8 mouse cellular contexts compared by ENCODE assay signal in genomic region chr19:47438445-47438844, GRCm38 (mm10). TPM values are rescaled to one million over a fixed set of nuclear protein-coding genes. Genes with fewer than 3 reads are reported as not detected.
A peak's percentile ranks its signal among the peaks of the same experiment; 100 is the strongest.
DNase-seq lines count a peak whose midpoint lies in the region; ATAC-seq and TF ChIP-seq lines count a peak whose summit lies in the region.

No protein-coding gene starts in this region.

- no peak for TF ChIP-seq CTCF in midbrain, postnatal 0 days (IDR thresholded peaks at IDR 0.05)

- DNase-seq in midbrain, postnatal 0 days (ENCODE audit: low spot score) = peak; percentile 73
- peak; percentile 81 to 86 for DNase-seq in gastrocnemius, adult 8-10 months (ENCODE audit: low spot score in 2 of 2)
- peak; percentile 89 to 93 for DNase-seq in heart, postnatal 14 days
- DNase-seq in spleen, postnatal 4 days (ENCODE audit: low spot score in 2 of 2) = no peak
- DNase-seq in natural killer cell, adult 2 months (ENCODE audit: low spot score in 2 of 2) = no peak

- no peak overlapping the region for H3K9ac ChIP-seq in midbrain, postnatal 0 days (replicated peaks; ENCODE audit: low read length, poor library complexity, severe bottlenecking)
- no peak overlapping the region for H3K9ac ChIP-seq in midbrain, embryonic 16.5 days (ENCODE audit: low read depth, low read length)

- 53% methylated on average over 5 of the region's 5 CpGs for WGBS in midbrain, postnatal 0 days
- 46% methylated on average over 5 of the region's 5 CpGs for WGBS in midbrain, embryonic 16.5 days

- intact Hi-C loops in heart, postnatal 14 days (cut with DNase I) = no loop called here

- ATAC-seq in midbrain, postnatal 0 days (ENCODE audit: low FRiP score) = no peak
- ATAC-seq in midbrain, embryonic 16.5 days = no peak
- peak; percentile 67 for ATAC-seq in megakaryocyte-erythroid progenitor cell, adult 5-6 weeks (replicated peaks; ENCODE audit: low FRiP score, low TSS enrichment, poor library complexity, severe bottlenecking)
- ATAC-seq in frontal cortex, adult (ENCODE audit: low TSS enrichment) = no peak

- no peaks in the 10 kb centered on the region for H3K27me3 ChIP-seq in midbrain, postnatal 0 days (ENCODE audit: insufficient read depth, low read length)
- no peaks in the 10 kb centered on the region for H3K27me3 ChIP-seq in midbrain, embryonic 16.5 days (ENCODE audit: control insufficient read depth, insufficient read depth, low read depth, low read length)

- no peak overlapping the region for H3K4me3 ChIP-seq in midbrain, postnatal 0 days (ENCODE audit: low read depth, low read length)
- H3K4me3 ChIP-seq in midbrain, embryonic 16.5 days (ENCODE audit: low read depth, low read length) = no peak overlapping the region

- H3K4me2 ChIP-seq in midbrain, postnatal 0 days (ENCODE audit: low read depth, low read length, poor library complexity, severe bottlenecking) = no peak overlapping the region
- no peak overlapping the region for H3K4me2 ChIP-seq in midbrain, embryonic 16.5 days (ENCODE audit: low read length)

- H3K36me3 ChIP-seq in midbrain, postnatal 0 days (ENCODE audit: insufficient read depth, low read length) = no peaks in the 10 kb centered on the region
- H3K36me3 ChIP-seq in midbrain, embryonic 16.5 days (ENCODE audit: control insufficient read depth, insufficient read depth, low read length) = no peaks in the 10 kb centered on the region

- no peaks in the 10 kb centered on the region for H3K9me3 ChIP-seq in midbrain, postnatal 0 days (ENCODE audit: low read length)
- no peaks in the 10 kb centered on the region for H3K9me3 ChIP-seq in midbrain, embryonic 16.5 days (replicated peaks; ENCODE audit: control insufficient read depth, low read length, poor library complexity, severe bottlenecking)

- no peaks in the 10 kb centered on the region for H3K4me1 ChIP-seq in midbrain, postnatal 0 days (ENCODE audit: insufficient read depth, low read length)
- H3K4me1 ChIP-seq in midbrain, embryonic 16.5 days (ENCODE audit: control insufficient read depth, insufficient read depth, low read length) = no peaks in the 10 kb centered on the region

- no peak overlapping the region for H3K27ac ChIP-seq in midbrain, postnatal 0 days (ENCODE audit: low read depth, low read length)
- no peak overlapping the region for H3K27ac ChIP-seq in midbrain, embryonic 16.5 days (ENCODE audit: low read length)

RNA-seq across cellular contexts. Expression of gene Sh3pxd2a, which starts 25.8 kb away (rescaled TPM):
- 21.0 and 27.4 TPM in 2 replicates for total RNA-seq in midbrain, postnatal 0 days (2014; rRNA removed)
- 1.2 and 1.5 TPM in 2 replicates for polyA plus RNA-seq in midbrain, postnatal 0 days (2015; fragmentation: Nextera tagmentation; extraction: Ambion mirVana)
- 1.5 and 1.8 TPM in 2 replicates for polyA plus RNA-seq in midbrain, embryonic 16.5 days (2015; fragmentation: Nextera tagmentation; extraction: Ambion mirVana)
- 10 to 100 TPM; 33.4 to 44.9 (median 41.1) TPM for total RNA-seq in gastrocnemius, adult 8-10 months (2022)
- total RNA-seq in heart, postnatal 14 days (2021) = 10 to 100 TPM; 75.2 to 75.9 TPM
- total RNA-seq in megakaryocyte-erythroid progenitor cell, adult 5-6 weeks (2014; fragmentation: Nextera tagmentation) = 0.55 and 0.96 TPM in 2 replicates
- total RNA-seq in megakaryocyte-erythroid progenitor cell, adult 5-6 weeks (2017) = 0.34 and 1.0 TPM in 2 replicates

Comparison
In these comparisons a context has a peak if more than half of its experiments do, and no peak if none do; other contexts are left out.
1. DNase-seq: peak in midbrain, postnatal 0 days (single experiment), gastrocnemius, adult 8-10 months (2 of 2) and heart, postnatal 14 days (2 of 2); none in spleen, postnatal 4 days (0 of 2) and natural killer cell, adult 2 months (0 of 2).
2. RNA of gene Sh3pxd2a, which starts 25.8 kb away (total RNA-seq): 75.2 to 75.9 TPM in heart, postnatal 14 days, 33.4 to 44.9 TPM in gastrocnemius, adult 8-10 months and 21.0 to 27.4 TPM in midbrain, postnatal 0 days; 0.34 to 1.0 TPM in megakaryocyte-erythroid progenitor cell, adult 5-6 weeks; every median in the first group is over 10 times any median in the second.